Mouse (Mus musculus): ENCODE data around the gene Vill. TPM values are rescaled to one million over a fixed set of nuclear protein-coding genes. Genes with fewer than 3 reads are reported as not detected.

Gene Vill
- total RNA-seq (2014; rRNA removed) (3.3 and 6.5 TPM in 2 replicates), polyA plus RNA-seq (2015; fragmentation: Nextera tagmentation; extraction: Ambion mirVana) (2.7 and 3.8 TPM in 2 replicates)

DNA sequence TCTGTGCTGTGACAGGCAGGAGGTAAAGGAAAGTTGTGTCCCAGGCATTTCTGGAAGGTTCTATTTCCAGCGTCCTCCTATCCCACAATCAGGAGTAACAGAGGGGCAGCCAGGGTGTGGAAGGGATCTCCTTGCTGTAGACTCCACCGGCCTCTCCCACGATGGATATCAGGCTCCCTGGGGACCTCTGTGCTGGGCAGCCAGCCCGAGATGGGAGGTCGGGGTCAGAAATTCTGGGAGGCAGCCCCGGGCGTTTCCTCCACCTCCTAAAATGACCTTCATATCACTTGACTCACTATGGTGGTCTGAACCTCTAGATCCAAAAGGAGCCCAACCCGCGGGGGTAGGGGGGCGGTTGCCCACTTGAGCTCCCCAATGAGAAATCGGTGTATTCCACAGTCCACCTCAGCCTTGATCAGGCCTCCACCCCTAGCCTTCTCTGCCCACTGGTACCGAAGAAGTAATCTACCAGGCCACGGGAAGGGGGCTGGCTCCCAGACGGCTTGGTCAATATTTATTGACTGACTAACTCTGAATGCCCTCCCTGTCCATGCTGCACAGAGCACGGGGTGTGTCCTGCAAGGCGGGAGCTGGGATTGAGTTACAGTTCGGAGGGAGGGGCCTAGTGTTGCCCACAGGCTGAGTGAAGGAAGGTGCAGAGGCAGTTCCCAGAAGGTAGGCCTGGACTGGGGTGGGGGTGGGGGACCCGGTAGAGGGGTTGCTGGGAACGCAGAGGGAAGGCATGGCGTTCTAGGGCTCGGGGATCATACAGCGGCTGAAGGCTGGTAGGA is at the start of gene Vill:
Vill (plus strand) TSS at position 625 of the 791 bp plus-strand sequence.
- Histone ChIP-seq H3K4me2 (ENCODE audit: low read depth) (peak within 1 kb of the TSS; percentile 34; the same call in 1 of the 2 replicates), H3K4me1 (ENCODE audit: insufficient read depth) (no peaks in the 10 kb centered on the region), H3K4me3 (ENCODE audit: low read depth, low read length) (0 out of 2 replicates have a peak within 1 kb of the TSS, but pooled peaks have one; percentile 5), H3K36me3 (ENCODE audit: insufficient read depth) (no peaks in the 10 kb centered on the region), H3K9ac (no peak within 1 kb of the TSS), H3K27me3 (ENCODE audit: insufficient read depth, low read length) (peaks cover 9% of the 10 kb centered on the region), H3K9me3 (ENCODE audit: low read length) (no peaks in the 10 kb centered on the region), H3K27ac (ENCODE audit: low read depth, low read length) (no peak within 1 kb of the TSS)
- WGBS = 26% methylated on average over 22 of the region's 22 CpGs
- DNase-seq (no peak), ATAC-seq (0 out of 2 replicates have a peak, but pooled peaks have one; percentile 27)
- no peak for TF ChIP-seq CTCF (IDR thresholded peaks at IDR 0.05; ENCODE audit: low read depth)

DNA sequence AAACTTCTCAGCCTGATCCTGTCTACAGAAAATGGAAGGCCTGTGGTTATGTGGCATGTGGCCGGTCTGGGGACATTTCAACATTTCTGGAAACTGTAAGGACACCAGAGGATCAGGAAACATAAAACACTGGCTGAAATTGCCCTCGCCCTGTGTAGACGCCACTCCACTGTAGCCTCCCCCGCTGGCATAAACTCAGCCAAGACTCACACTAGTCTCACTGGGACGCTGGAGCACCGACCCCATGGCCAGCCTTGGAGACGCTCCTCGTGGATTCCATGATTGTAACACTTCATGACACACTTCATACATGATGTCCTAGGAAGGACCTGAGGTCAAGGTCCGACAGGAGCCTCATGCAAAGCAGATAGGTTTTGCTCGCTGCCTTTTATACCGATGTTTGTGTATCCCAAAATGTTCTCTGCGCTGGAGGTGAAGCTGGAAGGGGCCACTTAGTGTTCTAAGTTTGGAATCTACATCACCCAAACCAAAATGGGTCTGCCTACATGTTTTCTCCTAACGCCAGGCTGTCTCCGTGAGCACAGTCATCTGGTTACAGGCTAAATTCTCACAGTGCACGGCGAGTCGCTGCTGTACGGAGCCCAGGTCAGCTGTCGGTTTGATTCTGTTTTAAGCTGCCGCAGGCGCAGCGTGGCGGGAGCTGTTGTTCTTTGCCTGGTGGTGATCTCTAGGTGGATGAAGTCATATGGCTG is 48.4 kb upstream of the Vill start:
- no peak for DNase-seq
- H3K36me3 ChIP-seq (ENCODE audit: insufficient read depth) = no peaks in the 10 kb centered on the region
- H3K4me1 ChIP-seq (ENCODE audit: insufficient read depth) = no peaks in the 10 kb centered on the region
- no peak for TF ChIP-seq CTCF (IDR thresholded peaks at IDR 0.05; ENCODE audit: low read depth)
- H3K27me3 ChIP-seq (ENCODE audit: insufficient read depth, low read length) = no peaks in the 10 kb centered on the region
- H3K9ac ChIP-seq = no peak overlapping the region
- H3K9me3 ChIP-seq (ENCODE audit: low read length) = no peaks in the 10 kb centered on the region
- no peak overlapping the region for H3K4me3 ChIP-seq (ENCODE audit: low read depth, low read length)
- no peak for ATAC-seq
- WGBS = 88% methylated on average over 23 of the region's 23 CpGs
- no peak overlapping the region for H3K27ac ChIP-seq (ENCODE audit: low read depth, low read length)
- H3K4me2 ChIP-seq (ENCODE audit: low read depth) = no peak overlapping the region

DNA sequence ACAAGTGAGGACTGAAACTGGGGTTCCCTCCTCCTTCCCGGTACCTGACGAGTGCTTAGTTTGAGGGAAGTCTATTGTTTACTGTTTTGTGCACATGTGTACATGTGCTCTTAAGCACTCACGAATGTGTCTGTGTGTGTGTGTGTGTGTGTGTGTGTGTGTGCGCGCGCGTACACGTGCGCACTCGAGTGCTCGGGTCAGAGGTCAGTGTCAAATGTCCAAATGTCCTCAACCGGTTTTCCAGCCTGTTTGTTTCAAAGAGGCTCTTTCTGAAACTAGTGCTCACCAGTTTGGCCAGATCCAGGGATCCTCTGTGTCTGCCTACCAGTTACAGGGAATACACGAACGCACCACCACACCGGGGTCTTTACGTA is 47.9 kb upstream of the Vill start:
- Histone ChIP-seq H3K9me3 (ENCODE audit: low read length) (no peaks in the 10 kb centered on the region), H3K4me2 (ENCODE audit: low read depth) (no peak overlapping the region), H3K27me3 (ENCODE audit: insufficient read depth, low read length) (no peaks in the 10 kb centered on the region), H3K36me3 (ENCODE audit: insufficient read depth) (no peaks in the 10 kb centered on the region), H3K4me3 (ENCODE audit: low read depth, low read length) (no peak overlapping the region), H3K4me1 (ENCODE audit: insufficient read depth) (no peaks in the 10 kb centered on the region), H3K9ac (no peak overlapping the region), H3K27ac (ENCODE audit: low read depth, low read length) (no peak overlapping the region)
- WGBS = 88% methylated on average over 16 of the region's 16 CpGs
- ATAC-seq (no peak), DNase-seq (no peak)
- no peak for TF ChIP-seq CTCF (IDR thresholded peaks at IDR 0.05; ENCODE audit: low read depth)

GRCm38 (mm10) chr9:119005303-119006029 is 47.1 kb upstream of the Vill start:
- Histone ChIP-seq H3K4me2 (ENCODE audit: low read depth) (no peak overlapping the region), H3K9ac (no peak overlapping the region), H3K27me3 (ENCODE audit: insufficient read depth, low read length) (no peaks in the 10 kb centered on the region), H3K27ac (ENCODE audit: low read depth, low read length) (no peak overlapping the region), H3K9me3 (ENCODE audit: low read length) (no peaks in the 10 kb centered on the region), H3K36me3 (ENCODE audit: insufficient read depth) (no peaks in the 10 kb centered on the region), H3K4me3 (ENCODE audit: low read depth, low read length) (no peak overlapping the region), H3K4me1 (ENCODE audit: insufficient read depth) (no peaks in the 10 kb centered on the region)
- 49% methylated on average over 15 of the region's 15 CpGs for WGBS
- no peak for DNase-seq
- ATAC-seq = no peak
- no peak for TF ChIP-seq CTCF (IDR thresholded peaks at IDR 0.05; ENCODE audit: low read depth)

- Histone ChIP-seq H3K4me2 (ENCODE audit: low read depth) (no peak overlapping the region), H3K9ac (no peak overlapping the region), H3K4me1 (ENCODE audit: insufficient read depth) (no peaks in the 10 kb centered on the region), H3K27me3 (ENCODE audit: insufficient read depth, low read length) (no peaks in the 10 kb centered on the region), H3K4me3 (ENCODE audit: low read depth, low read length) (no peak overlapping the region), H3K36me3 (ENCODE audit: insufficient read depth) (no peaks in the 10 kb centered on the region; the same call in 1 of the 2 replicates), H3K27ac (ENCODE audit: low read depth, low read length) (no peak overlapping the region), H3K9me3 (ENCODE audit: low read length) (no peaks in the 10 kb centered on the region)
- no peak for DNase-seq
- no peak for ATAC-seq
- TF ChIP-seq CTCF (IDR thresholded peaks at IDR 0.05; ENCODE audit: low read depth) = no peak
- 86% methylated on average over 10 of the region's 10 CpGs for WGBS
Observed at GRCm38 (mm10) chr9:119007266-119007665, 45.3 kb upstream of the Vill start.

GRCm38 (mm10) chr9:119008871-119009270 is 43.7 kb upstream of the Vill start:
- Histone ChIP-seq H3K27me3 (ENCODE audit: insufficient read depth, low read length) (no peaks in the 10 kb centered on the region), H3K4me2 (ENCODE audit: low read depth) (no peak overlapping the region), H3K9ac (no peak overlapping the region), H3K36me3 (ENCODE audit: insufficient read depth) (peaks cover 6% of the 10 kb centered on the region; the same call in 1 of the 2 replicates), H3K4me3 (ENCODE audit: low read depth, low read length) (no peak overlapping the region), H3K4me1 (ENCODE audit: insufficient read depth) (no peaks in the 10 kb centered on the region), H3K27ac (ENCODE audit: low read depth, low read length) (no peak overlapping the region), H3K9me3 (ENCODE audit: low read length) (no peaks in the 10 kb centered on the region)
- no peak for TF ChIP-seq CTCF (IDR thresholded peaks at IDR 0.05; ENCODE audit: low read depth)
- no peak for ATAC-seq
- WGBS = 57% methylated on average over 7 of the region's 7 CpGs
- DNase-seq = no peak

Data from forebrain, postnatal 0 days (tissue).